Mouse (Mus musculus) heart, adult 2 months (tissue): ENCODE results near the gene Fut8.

Experiments
- CTCF ChIP-seq: fragments of 200-600 bp; IDR thresholded peaks from 2 replicates; pipeline ENCODE4 v1.8.1; 2022; ENCODE audit warnings: antibody characterized with exemption, mild to moderate bottlenecking, moderate library complexity
- EP300 ChIP-seq: fragments of 200-500 bp; IDR thresholded peaks from 2 replicates; pipeline ENCODE4 v1.6.1; 2011; ENCODE audit warnings: low read depth, low read length, control low read depth; ENCODE audit not compliant: insufficient read depth

DNA sequence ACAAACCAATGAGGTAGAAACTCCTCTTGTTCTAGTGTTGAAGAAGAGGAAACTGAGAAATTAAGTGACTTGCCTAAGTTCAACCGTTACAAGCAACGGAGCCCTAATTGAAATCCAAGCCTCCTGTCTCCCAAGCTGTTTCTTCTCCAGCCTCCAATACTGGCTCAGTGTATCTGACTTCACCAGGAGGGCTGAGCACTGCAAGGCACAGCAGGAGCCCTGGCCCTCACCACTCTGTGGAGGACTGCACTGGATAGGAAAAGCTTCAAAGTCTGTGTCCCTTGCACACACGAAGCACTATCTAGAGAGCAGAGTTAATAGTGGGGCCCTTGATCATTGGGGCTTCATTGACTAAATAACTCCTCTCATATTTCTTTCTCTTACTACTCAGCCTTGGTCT is 246.8 kb downstream of the Fut8 start:
- TF ChIP-seq EP300 (no peak), CTCF (no peak)
